Mouse (Mus musculus): Measurements from ENCODE around the gene Gm42791. TPM values are rescaled to one million over a fixed set of nuclear protein-coding genes. Genes with fewer than 3 reads are reported as not detected.

The Gm42791 gene
- total and polyA plus RNA-seq, 2 experiments: not detected

- Histone ChIP-seq H3K4me1 (ENCODE audit: control insufficient read depth, insufficient read depth, low read length) (peaks cover 23% of the 10 kb centered on the region), H3K27me3 (ENCODE audit: control insufficient read depth, insufficient read depth, low read length) (no peaks in the 10 kb centered on the region), H3K9ac (ENCODE audit: low read depth, low read length) (no peak overlapping the region), H3K36me3 (ENCODE audit: control insufficient read depth, insufficient read depth, low read length) (no peaks in the 10 kb centered on the region), H3K4me3 (ENCODE audit: insufficient read depth, low read depth, low read length) (no peak overlapping the region), H3K79me2 (ENCODE audit: control insufficient read depth, insufficient read depth, low read length) (no peaks in the 10 kb centered on the region), H3K27ac (replicated peaks; ENCODE audit: insufficient read depth, low read depth, low read length) (0 out of 2 replicates have a peak overlapping the region, but pooled peaks have one; percentile 3)
- peak; percentile 53 for DNase-seq (ENCODE audit: extremely low read depth, low read depth, low spot score)
- no peak for TF ChIP-seq POLR2A (IDR thresholded peaks at IDR 0.05; ENCODE audit: extremely low read depth, insufficient read depth, low read length)
- TF ChIP-seq CTCF (IDR thresholded peaks at IDR 0.05; ENCODE audit: low read depth, low read length): no peak
- WGBS: 89% methylated on average over 22 of the region's 22 CpGs
These were observed 40.5 kb downstream of the Gm42791 start for GRCm38 (mm10) chr5:148954314-148955060.

GRCm38 (mm10) chr5:148953098-148953497 is 41.8 kb downstream of the Gm42791 start:
- TF ChIP-seq POLR2A (IDR thresholded peaks at IDR 0.05; ENCODE audit: extremely low read depth, insufficient read depth, low read length) (no peak), CTCF (IDR thresholded peaks at IDR 0.05; ENCODE audit: low read depth, low read length) (no peak)
- no peak overlapping the region for H3K4me3 ChIP-seq (ENCODE audit: insufficient read depth, low read depth, low read length)
- peak overlapping the region; percentile 25 for H3K27ac ChIP-seq (replicated peaks; ENCODE audit: insufficient read depth, low read depth, low read length)
- H3K4me1 ChIP-seq (ENCODE audit: control insufficient read depth, insufficient read depth, low read length): peaks cover 21% of the 10 kb centered on the region
- peak; percentile 89 for DNase-seq (ENCODE audit: extremely low read depth, low read depth, low spot score)
- no peaks in the 10 kb centered on the region for H3K79me2 ChIP-seq (ENCODE audit: control insufficient read depth, insufficient read depth, low read length)
- H3K36me3 ChIP-seq (ENCODE audit: control insufficient read depth, insufficient read depth, low read length): no peaks in the 10 kb centered on the region
- no peak overlapping the region for H3K9ac ChIP-seq (ENCODE audit: low read depth, low read length)
- no peaks in the 10 kb centered on the region for H3K27me3 ChIP-seq (ENCODE audit: control insufficient read depth, insufficient read depth, low read length)
- WGBS: 25% methylated on average over 5 of the region's 5 CpGs

- Histone ChIP-seq H3K27me3 (ENCODE audit: control insufficient read depth, insufficient read depth, low read length) (no peaks in the 10 kb centered on the region), H3K79me2 (ENCODE audit: control insufficient read depth, insufficient read depth, low read length) (no peaks in the 10 kb centered on the region), H3K27ac (replicated peaks; ENCODE audit: insufficient read depth, low read depth, low read length) (no peak overlapping the region), H3K36me3 (ENCODE audit: control insufficient read depth, insufficient read depth, low read length) (no peaks in the 10 kb centered on the region), H3K4me3 (ENCODE audit: insufficient read depth, low read depth, low read length) (no peak overlapping the region), H3K4me1 (ENCODE audit: control insufficient read depth, insufficient read depth, low read length) (peaks cover 19% of the 10 kb centered on the region), H3K9ac (ENCODE audit: low read depth, low read length) (no peak overlapping the region)
- DNase-seq (ENCODE audit: extremely low read depth, low read depth, low spot score): no peak
- TF ChIP-seq POLR2A (IDR thresholded peaks at IDR 0.05; ENCODE audit: extremely low read depth, insufficient read depth, low read length): no peak
- peak; percentile 70 for TF ChIP-seq CTCF (IDR thresholded peaks at IDR 0.05; ENCODE audit: low read depth, low read length)
- 66% methylated on average over 6 of the region's 6 CpGs for WGBS
These were observed 42.5 kb downstream of the Gm42791 start for GRCm38 (mm10) chr5:148952419-148952818.

GRCm38 (mm10) chr5:148951360-148951759 is 43.6 kb downstream of the Gm42791 start:
- no peaks in the 10 kb centered on the region for H3K36me3 ChIP-seq (ENCODE audit: control insufficient read depth, insufficient read depth, low read length)
- no peaks in the 10 kb centered on the region for H3K79me2 ChIP-seq (ENCODE audit: control insufficient read depth, insufficient read depth, low read length)
- no peak for DNase-seq (ENCODE audit: extremely low read depth, low read depth, low spot score)
- WGBS: 93% methylated on average over 5 of the region's 5 CpGs
- TF ChIP-seq CTCF (IDR thresholded peaks at IDR 0.05; ENCODE audit: low read depth, low read length) (no peak), POLR2A (IDR thresholded peaks at IDR 0.05; ENCODE audit: extremely low read depth, insufficient read depth, low read length) (no peak)
- H3K4me3 ChIP-seq (ENCODE audit: insufficient read depth, low read depth, low read length): no peak overlapping the region
- H3K4me1 ChIP-seq (ENCODE audit: control insufficient read depth, insufficient read depth, low read length): peaks cover 11% of the 10 kb centered on the region
- no peaks in the 10 kb centered on the region for H3K27me3 ChIP-seq (ENCODE audit: control insufficient read depth, insufficient read depth, low read length)
- H3K9ac ChIP-seq (ENCODE audit: low read depth, low read length): no peak overlapping the region
- H3K27ac ChIP-seq (replicated peaks; ENCODE audit: insufficient read depth, low read depth, low read length): no peak overlapping the region

- H3K36me3 ChIP-seq (ENCODE audit: control insufficient read depth, insufficient read depth, low read length): no peaks in the 10 kb centered on the region
- no peak for TF ChIP-seq CTCF (IDR thresholded peaks at IDR 0.05; ENCODE audit: low read depth, low read length)
- no peak for TF ChIP-seq POLR2A (IDR thresholded peaks at IDR 0.05; ENCODE audit: extremely low read depth, insufficient read depth, low read length)
- WGBS: 66% methylated on average over 15 of the region's 15 CpGs
- H3K27ac ChIP-seq (replicated peaks; ENCODE audit: insufficient read depth, low read depth, low read length): no peak overlapping the region
- no peak for DNase-seq (ENCODE audit: extremely low read depth, low read depth, low spot score)
- no peak overlapping the region for H3K4me3 ChIP-seq (ENCODE audit: insufficient read depth, low read depth, low read length)
- H3K4me1 ChIP-seq (ENCODE audit: control insufficient read depth, insufficient read depth, low read length): peaks cover 7% of the 10 kb centered on the region
- no peaks in the 10 kb centered on the region for H3K79me2 ChIP-seq (ENCODE audit: control insufficient read depth, insufficient read depth, low read length)
- H3K9ac ChIP-seq (ENCODE audit: low read depth, low read length): no peak overlapping the region
- H3K27me3 ChIP-seq (ENCODE audit: control insufficient read depth, insufficient read depth, low read length): no peaks in the 10 kb centered on the region
These were observed 44.9 kb downstream of the Gm42791 start for GRCm38 (mm10) chr5:148950064-148950463.

- H3K4me1 ChIP-seq (ENCODE audit: control insufficient read depth, insufficient read depth, low read length): peaks cover 5% of the 10 kb centered on the region; the same call in 1 of the 2 replicates
- H3K79me2 ChIP-seq (ENCODE audit: control insufficient read depth, insufficient read depth, low read length): no peaks in the 10 kb centered on the region
- no peak overlapping the region for H3K4me3 ChIP-seq (ENCODE audit: insufficient read depth, low read depth, low read length)
- no peak for DNase-seq (ENCODE audit: extremely low read depth, low read depth, low spot score)
- no peak overlapping the region for H3K9ac ChIP-seq (ENCODE audit: low read depth, low read length)
- WGBS: 90% methylated on average over 9 of the region's 9 CpGs
- no peak overlapping the region for H3K27ac ChIP-seq (replicated peaks; ENCODE audit: insufficient read depth, low read depth, low read length)
- no peaks in the 10 kb centered on the region for H3K36me3 ChIP-seq (ENCODE audit: control insufficient read depth, insufficient read depth, low read length)
- no peaks in the 10 kb centered on the region for H3K27me3 ChIP-seq (ENCODE audit: control insufficient read depth, insufficient read depth, low read length)
- TF ChIP-seq CTCF (IDR thresholded peaks at IDR 0.05; ENCODE audit: low read depth, low read length) (no peak), POLR2A (IDR thresholded peaks at IDR 0.05; ENCODE audit: extremely low read depth, insufficient read depth, low read length) (no peak)
These were observed 46.4 kb downstream of the Gm42791 start for GRCm38 (mm10) chr5:148948577-148948976.

Data from liver, adult 2 months (tissue).